ENCODE assay signal across 15 mouse cellular contexts in genomic region chr11:117366861-117367357, GRCm38 (mm10).
DNase-seq lines count a peak whose midpoint lies in the region; ATAC-seq and TF ChIP-seq lines count a peak whose summit lies in the region.
"Had no signal": no experiment of that assay in that cellular context is flagged by ENCODE, and none has a peak within 500 bp of the region (broad histone marks: within the 10 kb centered on the region; RNA-seq: fewer than 3 reads in every experiment).

No protein-coding gene starts in this region.

- peaks cover 12 to 17% of the 10 kb centered on the region in 2 experiments for H3K36me3 ChIP-seq in CH12.LX (replicated peaks in 1 of 2; ENCODE audit: control insufficient read depth in 1 of 2, insufficient read depth in 1 of 2, low read length in 1 of 2)
- peaks cover 16% of the 10 kb centered on the region for H3K36me3 ChIP-seq in forebrain, embryonic 10.5 days (replicated peaks)

- H3K4me3 ChIP-seq in CH12.LX (replicated peaks in 1 of 3; ENCODE audit: low read depth in 2 of 3, low read length in 2 of 3, poor library complexity in 1 of 3) = no peak overlapping the region
- H3K4me3 ChIP-seq in forebrain, embryonic 10.5 days = no peak overlapping the region
- H3K4me3 ChIP-seq: embryonic facial prominence, embryonic 10.5 days; forebrain, embryonic 15.5 days; heart, embryonic 12.5 days; hindbrain, embryonic 15.5 days had no signal

- TF ChIP-seq EP300 in CH12.LX (IDR thresholded peaks at IDR 0.05; ENCODE audit: low read length) = no peak

- no peak for ATAC-seq in erythroid progenitor cell, adult 5-6 weeks (replicated peaks; ENCODE audit: low FRiP score, poor library complexity, severe bottlenecking)
- ATAC-seq: activated CD4-positive, CD25-positive, alpha-beta regulatory T cell, adult 4 months; forebrain, embryonic 15.5 days; inflammation-experienced regulatory T-cells, adult 6 months; intestine, postnatal 0 days had no signal

- H3K4me2 ChIP-seq in CH12.LX (ENCODE audit: insufficient read depth, low read depth, poor library complexity, severe bottlenecking) = no peak overlapping the region
- H3K4me2 ChIP-seq: forebrain, embryonic 15.5 days; heart, embryonic 12.5 days; hindbrain, embryonic 15.5 days had no signal

- H3K27me3 ChIP-seq in CH12.LX (replicated peaks) = no peaks in the 10 kb centered on the region
- H3K27me3 ChIP-seq in forebrain, embryonic 10.5 days (ENCODE audit: poor library complexity, severe bottlenecking) = no peaks in the 10 kb centered on the region
- H3K27me3 ChIP-seq: forebrain, embryonic 15.5 days; heart, embryonic 12.5 days; hindbrain, embryonic 15.5 days had no signal

- H3K27ac ChIP-seq in CH12.LX (ENCODE audit: insufficient read depth, low read depth) = no peak overlapping the region
- H3K27ac ChIP-seq in forebrain, embryonic 10.5 days = no peak overlapping the region
- H3K27ac ChIP-seq: embryonic facial prominence, embryonic 10.5 days; forebrain, embryonic 15.5 days; hindbrain, embryonic 15.5 days had no signal

- no peak overlapping the region for H3K9ac ChIP-seq in CH12.LX (ENCODE audit: insufficient read depth, low read depth)
- H3K9ac ChIP-seq: forebrain, embryonic 15.5 days; heart, embryonic 12.5 days; hindbrain, embryonic 15.5 days had no signal

- TF ChIP-seq POLR2A in CH12.LX (IDR thresholded peaks at IDR 0.05; ENCODE audit: low read depth, low read length) = no peak

- TF ChIP-seq RAD21 in CH12.LX (IDR thresholded peaks at IDR 0.05; ENCODE audit: low read depth, low read length) = peak; percentile 5

- dilution Hi-C loops in CH12.LX (cut with MboI; ENCODE audit: extremely low pct_ligation_motif_present, extremely low pct_unique_long_range_greater_than_20kb, low sequenced_read_pairs) = loop anchor here (25.0 kb wide), 1 partner anchor 130 kb away; no protein-coding TSS in a partner anchor

- TF ChIP-seq CTCF in CH12.LX (conservative IDR thresholded peaks at IDR 0.05 in 1 of 2, IDR thresholded peaks at IDR 0.05 in 1 of 2; ENCODE audit: low read depth in 2 of 2, low read length in 2 of 2) = peak in 1 of 2 experiments; percentile 44; a peak in 2 of 4 replicates

- H3K79me2 ChIP-seq in CH12.LX (replicated peaks; ENCODE audit: control insufficient read depth, extremely low read depth, insufficient read depth, poor library complexity, severe bottlenecking) = no peaks in the 10 kb centered on the region

- 84% methylated on average over 7 of the region's 7 CpGs for WGBS in forebrain, embryonic 10.5 days

- no peaks in the 10 kb centered on the region for H3K9me3 ChIP-seq in CH12.LX (replicated peaks; ENCODE audit: low read length)
- no peaks in the 10 kb centered on the region for H3K9me3 ChIP-seq in forebrain, embryonic 10.5 days
- H3K9me3 ChIP-seq: embryonic facial prominence, embryonic 10.5 days; forebrain, embryonic 15.5 days; heart, embryonic 12.5 days; hindbrain, embryonic 15.5 days had no signal

- in situ Hi-C loops in CH12.LX (cut with MboI; ENCODE audit: low pct_ligation_motif_present, low pct_unique_long_range_greater_than_20kb, low sequenced_read_pairs) = no loop called here

- peaks cover 2 to 15% of the 10 kb centered on the region in 2 experiments; a peak in 3 of 4 replicates for H3K4me1 ChIP-seq in CH12.LX (ENCODE audit: control insufficient read depth in 1 of 2, insufficient read depth in 2 of 2)
- peaks cover 37% of the 10 kb centered on the region for H3K4me1 ChIP-seq in forebrain, embryonic 10.5 days
- H3K4me1 ChIP-seq: forebrain, embryonic 15.5 days; hindbrain, embryonic 15.5 days had no signal

- DNase-seq in CH12.LX (ENCODE audit: extremely low read depth) (no peak), ES-CJ7 (ENCODE audit: low read depth, low spot score) (peak; percentile 83), ZHBTc4 (ENCODE audit: low read depth, low spot score) (peak; percentile 60)
- no peak for DNase-seq in forebrain, embryonic 10.5 days (ENCODE audit: extremely low spot score, low spot score)
- DNase-seq in kidney, adult 18-20 months = no peak
- DNase-seq: cerebellum, adult 2 months; kidney, adult 9 months had no signal

TF ChIP-seq in CH12.LX, 34 proteins besides CTCF, POLR2A, EP300 and RAD21:
- TF ChIP-seq USF1 (IDR thresholded peaks at IDR 0.05; ENCODE audit: low read depth, low read length) (no peak), MXI1 (IDR thresholded peaks at IDR 0.05; ENCODE audit: low read depth, low read length) (no peak), CHD2 (IDR thresholded peaks at IDR 0.05; ENCODE audit: low read length) (no peak), RCOR1 (conservative IDR thresholded peaks at IDR 0.05; ENCODE audit: low read depth, low read length) (no peak), GABPA (IDR thresholded peaks at IDR 0.05; ENCODE audit: insufficient replicate concordance, low read depth, low read length) (no peak), MEF2A (IDR thresholded peaks at IDR 0.05; ENCODE audit: borderline replicate concordance, low read depth, low read length) (no peak), SIN3A (IDR thresholded peaks at IDR 0.05; ENCODE audit: low read length) (no peak), MAX (IDR thresholded peaks at IDR 0.05; ENCODE audit: low read length) (no peak), PAX5 (IDR thresholded peaks at IDR 0.05; ENCODE audit: low read length) (no peak), MAZ (IDR thresholded peaks at IDR 0.05; ENCODE audit: low read depth, low read length) (no peak), USF2 (conservative IDR thresholded peaks at IDR 0.05; ENCODE audit: low read depth, low read length) (no peak), NRF1 (IDR thresholded peaks at IDR 0.05; ENCODE audit: low read depth, low read length) (no peak), SMC3 (IDR thresholded peaks at IDR 0.05; ENCODE audit: low read depth, low read length) (no peak), ZMIZ1 (IDR thresholded peaks at IDR 0.05; ENCODE audit: low read depth, low read length) (no peak), HCFC1 (IDR thresholded peaks at IDR 0.05; ENCODE audit: low read depth, low read length) (no peak), ZC3H11A (IDR thresholded peaks at IDR 0.05; ENCODE audit: low read depth, low read length) (no peak), POLR2AphosphoS2 (IDR thresholded peaks at IDR 0.05; ENCODE audit: low read depth, low read length) (no peak)

Comparison
In these comparisons a context has a peak if more than half of its experiments do, and no peak if none do; other contexts are left out.
1. DNase-seq: peak in ES-CJ7 (single experiment) and ZHBTc4 (single experiment); none in CH12.LX (single experiment), forebrain, embryonic 10.5 days (single experiment) and kidney, adult 18-20 months (single experiment).